Mouse (Mus musculus): ENCODE data around the gene Prss48. TPM values are rescaled to one million over a fixed set of nuclear protein-coding genes. Genes with fewer than 3 reads are reported as not detected.
A peak's percentile ranks its signal among the peaks of the same experiment; 100 is the strongest.
"Not testable (repeated sequence)": the region's sequence is repeated elsewhere in the genome, so short reads cannot be mapped to it uniquely, and the experiment has no call there.

Prss48 gene
- total RNA-seq, 2 experiments from 2014 or later = not detected

DNA sequence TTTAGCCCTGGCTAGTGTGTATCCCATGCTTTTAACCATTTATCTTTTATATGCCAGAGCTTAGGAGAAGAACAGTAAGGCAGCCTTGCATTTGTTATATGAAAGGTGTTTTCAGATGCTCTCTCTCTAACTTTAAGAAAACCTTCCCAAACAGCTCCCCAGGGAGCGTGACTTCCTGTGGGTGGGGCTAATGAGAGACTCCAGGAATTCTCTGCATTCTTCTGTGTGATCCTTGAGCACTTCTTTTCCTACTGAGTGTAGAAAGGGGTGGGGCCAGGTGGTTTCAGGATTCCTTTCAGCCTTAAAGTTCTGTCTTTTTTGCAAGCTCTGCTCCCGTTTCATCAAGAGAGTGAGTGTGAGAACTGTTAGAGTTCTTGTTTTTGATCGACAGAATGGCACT, 8.3 kb upstream of the Prss48 start:
- peak in 1 of 2 experiments; percentile 18 for DNase-seq
- intact Hi-C loops (cut with DNase I) = no loop called here

- intact Hi-C loops (cut with DNase I) = no loop called here
- DNase-seq = no peak
Observed at GRCm38 (mm10) chr3:86004751-86005150, 2.5 kb upstream of the Prss48 start.

DNA sequence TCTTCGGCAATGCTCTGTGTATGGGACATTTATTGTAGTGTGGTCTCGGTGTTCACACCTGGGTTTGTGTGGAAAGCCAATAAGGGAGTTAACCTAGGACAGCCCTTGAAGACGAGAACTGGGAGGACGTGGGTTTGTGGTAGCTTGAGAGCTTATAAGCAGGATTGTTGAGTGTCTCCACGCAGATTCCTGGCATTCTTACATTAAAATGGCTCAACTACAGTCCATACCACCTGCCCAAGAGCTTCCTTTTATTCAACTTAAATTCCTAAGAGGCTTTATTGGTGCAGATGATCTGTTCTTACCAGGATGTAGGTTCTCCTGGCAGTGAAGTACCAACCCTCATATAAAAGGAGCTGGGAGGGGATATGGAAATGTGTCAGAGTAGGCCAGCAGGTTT, 649 bp upstream of the Prss48 start:
- no peak for DNase-seq
- intact Hi-C loops (cut with DNase I) = no loop called here

GRCm38 (mm10) chr3:86001271-86001670, 1.0 kb downstream of the Prss48 start:
- intact Hi-C loops (cut with DNase I) = no loop called here
- DNase-seq = no peak

GRCm38 (mm10) chr3:85994645-85995044, 7.6 kb downstream of the Prss48 start:
- intact Hi-C loops (cut with DNase I) = no loop called here

GRCm38 (mm10) chr3:85993744-85994143, 8.5 kb downstream of the Prss48 start:
- DNase-seq = peak; percentile 39 to 55
- intact Hi-C loops (cut with DNase I) = no loop called here

More at GRCm38 (mm10) chr3:85994645-85995044, 7.6 kb downstream of the Prss48 start:
- no peak for DNase-seq

- no peak for DNase-seq
- intact Hi-C loops (cut with DNase I) = no loop called here
Observed at GRCm38 (mm10) chr3:85991802-85992156, 10.5 kb downstream of the Prss48 start.

GRCm38 (mm10) chr3:85991140-85991801, 11.0 kb downstream of the Prss48 start:
- intact Hi-C loops (cut with DNase I) = no loop called here
- no peak for DNase-seq

DNA sequence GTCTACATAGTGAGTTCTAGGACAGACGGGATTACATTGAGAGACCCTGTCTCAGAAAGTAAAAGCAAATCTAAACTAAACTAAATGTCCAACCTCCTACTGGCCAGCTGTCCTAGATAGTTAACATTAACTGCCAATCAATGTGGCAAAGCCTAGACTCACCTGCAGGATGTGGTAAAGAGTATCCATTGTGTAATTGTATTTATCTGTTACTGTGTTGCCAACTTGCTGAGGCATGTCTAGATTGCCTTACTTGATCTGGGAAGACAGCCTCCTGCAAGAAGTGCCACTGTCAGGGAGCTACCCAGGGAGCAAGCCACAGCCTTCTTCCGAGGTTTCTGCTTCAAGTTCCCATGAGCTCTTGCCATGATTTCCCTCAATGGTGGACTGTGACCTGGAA, 15.1 kb downstream of the Prss48 start:
- intact Hi-C loops (cut with DNase I) = no loop called here
- DNase-seq = no peak

DNA sequence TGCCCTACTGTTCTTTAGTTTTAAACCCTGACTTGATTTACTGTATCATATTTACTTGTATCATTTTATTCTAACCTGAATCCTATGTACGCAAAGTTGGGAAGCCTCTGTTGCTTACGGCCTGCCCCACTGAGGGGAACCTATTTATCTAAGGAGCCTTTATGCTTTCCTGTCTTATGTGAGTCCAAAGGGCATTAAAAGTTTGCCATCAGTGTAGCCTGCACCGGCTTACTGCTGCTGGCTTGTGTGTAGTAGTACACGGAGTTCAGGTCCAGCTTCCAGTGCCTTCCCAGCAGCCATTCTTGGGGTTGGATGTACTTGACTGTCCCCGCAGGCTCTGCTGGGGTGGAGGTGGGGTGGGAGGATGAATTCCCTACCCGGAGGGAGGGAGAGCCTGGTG, 17.8 kb downstream of the Prss48 start:
- no peak for DNase-seq
- intact Hi-C loops (cut with DNase I) = no loop called here

GRCm38 (mm10) chr3:85981761-85982160, 20.5 kb downstream of the Prss48 start:
- intact Hi-C loops (cut with DNase I); DNase-seq: not testable (repeated sequence)

DNA sequence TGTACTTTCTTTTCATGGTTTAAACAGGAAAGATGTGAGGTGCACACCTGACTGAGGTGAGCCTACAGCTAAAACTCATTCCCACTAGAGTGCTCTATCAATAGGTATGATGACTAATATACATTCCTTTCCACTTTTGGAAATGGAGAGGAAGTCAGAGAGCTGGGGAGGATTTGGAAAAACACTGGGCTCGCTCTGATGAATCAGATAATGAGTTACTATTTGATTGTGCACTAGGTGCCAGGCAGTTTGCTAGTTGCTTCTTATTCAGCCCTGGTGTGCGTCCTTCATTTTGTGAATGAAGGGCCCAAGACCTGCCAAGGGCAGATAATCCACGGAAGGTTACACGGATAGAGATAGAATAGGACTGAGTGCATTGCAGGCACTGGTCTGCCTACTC, 22.3 kb downstream of the Prss48 start:
- DNase-seq = no peak
- intact Hi-C loops (cut with DNase I) = no loop called here

DNA sequence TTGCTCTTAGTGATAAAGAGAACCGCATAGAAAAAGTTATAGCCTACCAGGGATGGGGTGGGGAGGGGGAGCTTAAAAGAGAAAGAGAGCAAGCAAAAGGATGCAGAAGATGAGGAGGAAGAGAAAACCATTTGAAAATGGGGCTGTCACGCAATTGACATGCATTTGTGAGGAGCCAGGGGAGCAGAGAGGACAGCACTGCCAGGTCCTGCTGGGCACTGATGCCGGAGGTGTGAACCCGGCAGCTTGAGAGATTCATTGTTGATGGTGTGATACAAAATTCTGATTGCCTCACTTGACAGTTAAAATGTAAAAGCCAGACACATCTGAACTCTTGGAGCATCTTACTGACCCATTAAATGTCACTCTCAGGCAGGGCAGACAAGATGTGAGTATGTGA, 27.8 kb downstream of the Prss48 start:
- DNase-seq = no peak
- intact Hi-C loops (cut with DNase I) = loop anchor here (5.0 kb wide), 1 partner anchor 83 kb away; no protein-coding TSS in a partner anchor

GRCm38 (mm10) chr3:85973376-85974140, 28.7 kb downstream of the Prss48 start:
- intact Hi-C loops (cut with DNase I) = loop anchor here (5.0 kb wide), 1 partner anchor 84 kb away; no protein-coding TSS in a partner anchor

DNA sequence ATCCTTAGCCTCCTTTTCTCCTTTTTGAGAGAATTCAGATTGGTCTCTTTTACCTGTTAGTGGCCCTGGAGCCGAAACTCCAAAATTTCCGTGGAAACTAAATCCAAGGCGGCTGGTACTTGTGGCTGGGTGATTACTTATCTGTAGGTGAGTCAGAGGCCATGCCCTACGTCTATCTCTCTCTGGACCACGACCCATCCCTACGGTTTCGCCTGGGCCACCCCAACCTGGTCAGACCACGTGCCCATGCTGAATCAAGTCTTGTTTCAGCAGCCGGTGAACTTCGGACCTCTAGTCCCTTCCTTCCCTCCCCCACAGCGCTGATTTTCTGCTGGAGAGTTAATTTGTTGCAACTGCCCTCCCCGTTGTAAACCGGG, 30.7 kb downstream of the Prss48 start:
- intact Hi-C loops (cut with DNase I) = loop anchor here (5.0 kb wide), 1 partner anchor 86 kb away; no protein-coding TSS in a partner anchor
- DNase-seq = peak; percentile 7 to 15

More at GRCm38 (mm10) chr3:85973376-85974140, 28.7 kb downstream of the Prss48 start:
- no peak for DNase-seq

DNA sequence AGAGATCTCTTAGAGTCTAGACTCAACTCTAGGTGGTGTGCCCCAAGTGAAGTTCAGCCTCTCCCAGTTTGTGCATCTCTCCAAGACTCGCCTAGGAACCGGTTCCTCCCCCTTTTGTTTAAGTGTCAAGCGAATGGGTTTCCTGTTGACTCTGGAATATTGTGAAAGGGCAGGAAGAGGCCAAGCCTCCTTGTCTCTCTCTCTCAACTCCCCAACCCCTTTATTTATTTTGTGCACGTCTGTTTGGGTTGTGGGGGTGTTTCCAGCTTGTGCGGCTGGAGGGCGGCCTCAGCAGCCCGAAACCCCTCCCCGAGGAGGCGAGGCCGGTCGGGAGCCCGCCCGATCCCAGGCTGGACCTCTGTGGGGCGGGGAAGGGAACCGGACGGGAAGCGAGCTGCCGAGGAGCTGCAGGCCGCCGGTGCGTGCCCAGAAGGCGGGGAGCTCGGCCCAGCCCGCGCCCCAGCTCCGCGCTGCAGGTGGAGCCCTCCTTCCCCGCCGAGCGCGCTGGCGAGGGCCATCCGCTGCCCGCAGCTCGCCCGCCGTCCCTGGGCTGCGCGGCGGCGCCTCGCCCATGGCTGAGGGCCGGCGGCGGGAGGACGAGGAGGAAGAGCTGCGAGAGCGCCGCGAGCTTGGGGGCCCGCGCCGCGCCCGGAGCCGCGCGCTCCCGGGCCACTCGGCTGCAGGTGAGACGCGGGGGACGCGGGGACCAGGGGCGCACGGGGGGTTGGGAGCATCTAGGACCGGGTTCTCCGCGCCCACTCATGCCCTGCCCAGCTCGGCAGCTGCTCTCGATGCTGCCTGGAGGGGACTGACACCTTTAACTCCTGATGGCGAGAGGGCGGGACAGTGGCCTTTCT, 31.3 kb downstream of the Prss48 start, which contains the start of gene Sh3d19:
Gene Sh3d19, plus strand, starts transcription at position 368 of the 857 bp plus-strand sequence.
- intact Hi-C loops (cut with DNase I) = loop anchor here (5.0 kb wide), 1 partner anchor 86 kb away; no protein-coding TSS in a partner anchor
- peak; percentile 81 to 85 for DNase-seq

DNA sequence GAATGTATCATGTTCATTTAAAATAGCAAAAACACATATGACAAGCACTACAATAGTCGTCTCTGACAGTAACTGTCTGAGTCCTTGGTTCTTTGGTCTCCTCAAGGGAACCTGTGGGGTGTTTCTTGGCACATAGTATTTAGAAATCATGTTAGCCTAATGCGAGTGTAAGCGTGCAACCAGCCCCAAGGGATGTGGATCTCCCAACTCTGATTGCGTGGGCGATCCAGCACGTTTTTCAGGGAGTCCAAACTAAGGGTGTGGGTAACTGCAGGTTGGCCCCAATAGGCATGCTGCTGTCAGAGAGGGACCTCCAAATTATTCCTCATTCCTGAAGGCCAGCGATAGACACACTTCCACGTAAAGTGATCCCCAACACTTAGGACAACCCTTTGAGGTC, 33.3 kb downstream of the Prss48 start:
- intact Hi-C loops (cut with DNase I) = no loop called here
- no peak for DNase-seq

GRCm38 (mm10) chr3:85965479-85965878, 36.8 kb downstream of the Prss48 start:
- no peak for DNase-seq
- intact Hi-C loops (cut with DNase I) = no loop called here

DNA sequence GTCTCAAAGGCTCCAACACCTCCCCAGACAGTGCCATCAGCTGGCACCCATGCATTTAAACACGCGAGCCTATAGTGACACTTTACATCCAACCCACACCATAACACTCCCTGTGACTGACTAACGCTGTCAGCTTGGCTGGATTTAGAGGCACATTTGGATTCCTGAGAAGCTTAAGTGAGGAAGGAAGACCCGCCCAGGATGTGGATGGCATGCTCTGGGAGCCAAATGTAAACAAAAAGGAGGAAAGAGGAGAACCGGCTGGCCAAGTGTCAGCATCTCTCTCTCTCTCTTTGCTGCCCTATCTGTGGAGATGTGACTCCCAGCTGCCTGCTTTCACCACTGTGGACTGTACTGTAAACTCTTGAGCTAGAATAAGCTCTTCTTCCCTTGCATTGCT, 41.2 kb downstream of the Prss48 start:
- DNase-seq = no peak
- intact Hi-C loops (cut with DNase I) = no loop called here

GRCm38 (mm10) chr3:85959669-85960068, 42.6 kb downstream of the Prss48 start:
- DNase-seq = no peak
- intact Hi-C loops (cut with DNase I) = no loop called here

GRCm38 (mm10) chr3:85955704-85956103, 46.6 kb downstream of the Prss48 start:
- DNase-seq = no peak
- intact Hi-C loops (cut with DNase I) = no loop called here

Data from heart, postnatal 10 days (tissue).